Comparison of ENCODE assay signal across 33 mouse cellular contexts in genomic region chr5:65119495-65119894, GRCm38 (mm10). TPM values are rescaled to one million over a fixed set of nuclear protein-coding genes. Genes with fewer than 3 reads are reported as not detected.
A peak's percentile ranks its signal among the peaks of the same experiment; 100 is the strongest.
DNase-seq lines count a peak whose midpoint lies in the region; ATAC-seq and TF ChIP-seq lines count a peak whose summit lies in the region.
"Had no signal": no experiment of that assay in that cellular context is flagged by ENCODE, and none has a peak within 500 bp of the region (broad histone marks: within the 10 kb centered on the region; RNA-seq: fewer than 3 reads in every experiment).

No protein-coding gene starts in this region.

- H3K4me3 ChIP-seq in gastrocnemius, adult 2 months: no peak overlapping the region
- no peak overlapping the region for H3K4me3 ChIP-seq in liver, adult 2 months (ENCODE audit: insufficient read depth, low read depth, low read length)
- H3K4me3 ChIP-seq in liver, embryonic 11.5 days (ENCODE audit: low read depth, low read length): no peak overlapping the region
- H3K4me3 ChIP-seq: embryonic facial prominence, embryonic 15.5 days; forebrain, embryonic 13.5 days; heart, embryonic 12.5 days; hindbrain, embryonic 10.5 days; hindbrain, embryonic 15.5 days; left cerebral cortex, adult 2 months; limb, embryonic 12.5 days; liver, embryonic 13.5 days; midbrain, embryonic 12.5 days; myocyte; neural tube, embryonic 12.5 days; stomach, embryonic 15.5 days had no signal

- TF ChIP-seq POLR2A in liver, adult 2 months (IDR thresholded peaks at IDR 0.05; ENCODE audit: extremely low read depth, insufficient read depth, low read length): no peak

- H3K27ac ChIP-seq in gastrocnemius, adult 2 months: peak overlapping the region; percentile 48
- peak overlapping the region; percentile 38; the same call in 1 of the 2 replicates for H3K27ac ChIP-seq in liver, adult 2 months (replicated peaks; ENCODE audit: insufficient read depth, low read depth, low read length)
- H3K27ac ChIP-seq in liver, embryonic 11.5 days (ENCODE audit: low read depth, low read length): no peak overlapping the region
- H3K27ac ChIP-seq: embryonic facial prominence, embryonic 15.5 days; forebrain, embryonic 13.5 days; hindbrain, embryonic 10.5 days; left cerebral cortex, adult 2 months; limb, embryonic 12.5 days; liver, embryonic 13.5 days; midbrain, embryonic 12.5 days; neural tube, embryonic 12.5 days; stomach, embryonic 15.5 days had no signal

- peaks cover 15% of the 10 kb centered on the region for H3K4me1 ChIP-seq in liver, adult 2 months (ENCODE audit: control insufficient read depth, insufficient read depth, low read length)
- H3K4me1 ChIP-seq in liver, embryonic 11.5 days (replicated peaks; ENCODE audit: control insufficient read depth, insufficient read depth, low read length): no peaks in the 10 kb centered on the region
- H3K4me1 ChIP-seq: embryonic facial prominence, embryonic 15.5 days; forebrain, embryonic 13.5 days; hindbrain, embryonic 10.5 days; hindbrain, embryonic 15.5 days; limb, embryonic 12.5 days; midbrain, embryonic 12.5 days; neural tube, embryonic 12.5 days; stomach, embryonic 15.5 days had no signal

- no peaks in the 10 kb centered on the region for H3K27me3 ChIP-seq in liver, adult 2 months (ENCODE audit: control insufficient read depth, insufficient read depth, low read length)
- H3K27me3 ChIP-seq in liver, embryonic 11.5 days (replicated peaks; ENCODE audit: control insufficient read depth, insufficient read depth, low read length): no peaks in the 10 kb centered on the region
- H3K27me3 ChIP-seq: embryonic facial prominence, embryonic 15.5 days; forebrain, embryonic 13.5 days; heart, embryonic 12.5 days; hindbrain, embryonic 15.5 days; limb, embryonic 12.5 days; liver, embryonic 13.5 days; midbrain, embryonic 12.5 days; neural tube, embryonic 12.5 days; stomach, embryonic 15.5 days had no signal

- H3K9me3 ChIP-seq in liver, embryonic 11.5 days (ENCODE audit: control insufficient read depth, low read length): no peaks in the 10 kb centered on the region
- H3K9me3 ChIP-seq: embryonic facial prominence, embryonic 15.5 days; forebrain, embryonic 13.5 days; heart, embryonic 12.5 days; hindbrain, embryonic 10.5 days; hindbrain, embryonic 15.5 days; liver, embryonic 13.5 days; midbrain, embryonic 12.5 days; neural tube, embryonic 12.5 days; stomach, embryonic 15.5 days had no signal

- TF ChIP-seq CTCF in gastrocnemius, adult 2 months (IDR thresholded peaks at IDR 0.05): no peak
- TF ChIP-seq CTCF in liver, adult 2 months (IDR thresholded peaks at IDR 0.05; ENCODE audit: low read depth, low read length): no peak

- H3K36me3 ChIP-seq in liver, adult 2 months (ENCODE audit: control insufficient read depth, insufficient read depth, low read length): peaks cover 5% of the 10 kb centered on the region; the same call in 1 of the 2 replicates
- peaks cover 5% of the 10 kb centered on the region; the same call in 1 of the 2 replicates for H3K36me3 ChIP-seq in liver, embryonic 11.5 days (ENCODE audit: control insufficient read depth, insufficient read depth, low read length)
- H3K36me3 ChIP-seq: hindbrain, embryonic 15.5 days; midbrain, embryonic 12.5 days had no signal

- H3K79me2 ChIP-seq in liver, adult 2 months (ENCODE audit: control insufficient read depth, insufficient read depth, low read length): peaks cover 9% of the 10 kb centered on the region; the same call in 1 of the 2 replicates

- no peak for DNase-seq in gastrocnemius, adult 2 months
- DNase-seq in gastrocnemius, postnatal 36 days: no peak
- DNase-seq in liver, adult 2 months (ENCODE audit: extremely low read depth, low read depth, low spot score): no peak
- DNase-seq in liver, embryonic 11.5 days (ENCODE audit: low spot score): no peak
- DNase-seq in A20 (ENCODE audit: low read depth, low spot score): peak; percentile 51
- DNase-seq in induced T-regulatory cell, adult 2 months (ENCODE audit: low read depth): peak; percentile 29
- no peak for DNase-seq in yolk sac, embryonic 10.5 days (ENCODE audit: low spot score)
- DNase-seq in thymus, postnatal 0 days (ENCODE audit: low spot score): no peak
- DNase-seq: adrenal gland, adult 2 months; adrenal gland, postnatal 36 days; cerebellum, adult 2 months; cerebellum, postnatal 14 days; gastrocnemius, postnatal 14 days; heart, postnatal 14 days; kidney, adult 8-10 months; kidney, postnatal 10 days; liver, embryonic 13.5 days; right cerebral cortex, postnatal 14 days; thymus, postnatal 14 days had no signal

- intact Hi-C loops in gastrocnemius, adult 2 months (cut with DNase I): no loop called here
- intact Hi-C loops in gastrocnemius, postnatal 36 days (cut with DNase I): no loop called here

- WGBS in liver, adult 2 months: 73% methylated on average over 1 of the region's 1 CpGs
- WGBS in liver, embryonic 11.5 days: 69% methylated on average over 1 of the region's 1 CpGs

- H3K9ac ChIP-seq in liver, adult 2 months (ENCODE audit: low read depth, low read length): no peak overlapping the region
- H3K9ac ChIP-seq in liver, embryonic 11.5 days (ENCODE audit: low read depth, low read length): no peak overlapping the region
- H3K9ac ChIP-seq: embryonic facial prominence, embryonic 15.5 days; forebrain, embryonic 13.5 days; heart, embryonic 12.5 days; hindbrain, embryonic 15.5 days; limb, embryonic 12.5 days; liver, embryonic 13.5 days; lung, embryonic 14.5 days; midbrain, embryonic 12.5 days; neural tube, embryonic 12.5 days; stomach, embryonic 15.5 days had no signal

- no peak for ATAC-seq in liver, embryonic 11.5 days (replicated peaks; ENCODE audit: low FRiP score)
- ATAC-seq: forebrain, embryonic 13.5 days; intestine, embryonic 16.5 days had no signal

- H3K4me2 ChIP-seq in liver, embryonic 11.5 days: no peak overlapping the region
- H3K4me2 ChIP-seq: embryonic facial prominence, embryonic 15.5 days; forebrain, embryonic 13.5 days; heart, embryonic 12.5 days; hindbrain, embryonic 15.5 days; limb, embryonic 12.5 days; liver, embryonic 13.5 days; lung, embryonic 14.5 days; midbrain, embryonic 12.5 days; neural tube, embryonic 12.5 days; stomach, embryonic 15.5 days had no signal

RNA-seq across cellular contexts. Expression of gene Klhl5, which starts 12.2 kb away (rescaled TPM):
- total RNA-seq in gastrocnemius, adult 2 months (2021): 1 to 10 TPM; 5.1 to 5.9 TPM
- 1 to 10 TPM; 5.4 to 7.3 TPM for total RNA-seq in gastrocnemius, postnatal 36 days (2021)
- total RNA-seq in liver, adult 2 months (2014; rRNA removed): 18.5 and 23.8 TPM in 2 replicates
- 13.8 and 15.3 TPM in 2 replicates for polyA plus RNA-seq in liver, adult 2 months (2012; rRNA removed)
- polyA plus RNA-seq in liver, embryonic 11.5 days (2014; fragmentation: Nextera tagmentation; extraction: Ambion mirVana): 10.0 and 10.7 TPM in 2 replicates
- 9.6 and 10.1 TPM in 2 replicates for polyA plus RNA-seq in thymus, postnatal 0 days (2015; fragmentation: Nextera tagmentation; extraction: Ambion mirVana)

RNA-seq across cellular contexts. Expression of gene Tmem156, which starts 27.6 kb away (rescaled TPM):
- not detected for total RNA-seq in gastrocnemius, adult 2 months (2021)
- total RNA-seq in gastrocnemius, postnatal 36 days (2021): not detected
- total RNA-seq in liver, adult 2 months (2014; rRNA removed): 0.40 and 0.65 TPM in 2 replicates
- polyA plus RNA-seq in liver, adult 2 months (2012; rRNA removed): not detected in 2 replicates
- polyA plus RNA-seq in liver, embryonic 11.5 days (2014; fragmentation: Nextera tagmentation; extraction: Ambion mirVana): 0.42 and 0.55 TPM in 2 replicates
- polyA plus RNA-seq in thymus, postnatal 0 days (2015; fragmentation: Nextera tagmentation; extraction: Ambion mirVana): 8.5 and 11.4 TPM in 2 replicates
- total RNA-seq: adrenal gland, postnatal 36 days; gastrocnemius, postnatal 14 days; midbrain, postnatal 0 days had no signal
- polyA plus RNA-seq: adrenal gland, adult 2 months; forebrain, embryonic 13.5 days; hindbrain, embryonic 10.5 days; hindbrain, embryonic 15.5 days; limb, embryonic 12.5 days had no signal

Comparison
In these comparisons a context has a peak if more than half of its experiments do, and no peak if none do; other contexts are left out.
1. DNase-seq: peak in A20 (single experiment) and induced T-regulatory cell, adult 2 months (single experiment); none in gastrocnemius, adult 2 months (single experiment), gastrocnemius, postnatal 36 days (0 of 2), liver, adult 2 months (single experiment), liver, embryonic 11.5 days (single experiment), yolk sac, embryonic 10.5 days (single experiment) and thymus, postnatal 0 days (single experiment).